Mouse (Mus musculus): ENCODE measurements around the gene Tcf3.
A peak's percentile ranks its signal among the peaks of the same experiment; 100 is the strongest.

The Tcf3 gene

GRCm38 (mm10) chr10:80406684-80407501 lies 26.6 kb downstream of the Tcf3 start, which contains the start of gene Uqcr11:
Gene Uqcr11 (minus strand): TSS chr10:80406830.
- DNase-seq: peak; percentile 95

- DNase-seq: no peak
Measured at GRCm38 (mm10) chr10:80405481-80406173, 27.8 kb downstream of the Tcf3 start.

- peak; percentile 63 for DNase-seq
Measured at GRCm38 (mm10) chr10:80403044-80403692, 30.3 kb downstream of the Tcf3 start.

GRCm38 (mm10) chr10:80400704-80401161 lies 32.7 kb downstream of the Tcf3 start:
- no peak for DNase-seq

DNA sequence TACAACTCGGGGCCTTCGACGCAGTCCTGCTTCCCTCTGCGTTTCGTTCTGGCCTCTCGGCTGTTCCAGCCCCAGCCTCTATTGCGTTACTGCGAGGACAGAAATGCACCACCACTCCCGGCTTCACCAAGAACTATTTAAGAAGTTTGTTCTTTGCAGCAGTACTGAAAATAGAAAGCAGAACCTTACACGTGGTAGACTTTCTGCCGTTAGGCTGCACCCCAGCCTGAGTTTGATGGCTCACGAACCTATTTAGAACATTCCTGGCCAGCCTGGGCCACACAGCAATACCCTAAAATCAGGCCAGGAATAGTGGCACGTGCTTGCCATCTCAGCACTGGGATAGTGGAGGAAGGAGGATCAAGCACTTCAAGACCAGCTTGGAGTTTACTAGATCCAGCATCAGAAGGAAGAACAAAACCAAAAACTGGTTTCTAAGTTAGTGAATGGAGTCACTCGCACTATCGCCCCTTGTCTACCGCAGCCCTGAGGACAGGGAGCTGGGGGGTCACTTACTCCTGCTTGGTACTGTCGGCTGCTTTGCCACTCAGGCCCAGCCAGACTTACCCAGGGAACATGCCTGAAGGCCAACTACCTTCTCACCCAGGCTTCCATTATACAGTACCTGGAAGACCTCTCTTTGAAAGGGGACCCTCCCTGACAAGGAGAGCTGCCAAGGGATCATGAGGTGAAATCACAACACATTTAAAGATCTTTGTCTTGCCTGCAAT lies 33.3 kb downstream of the Tcf3 start:
- no peak for DNase-seq

DNA sequence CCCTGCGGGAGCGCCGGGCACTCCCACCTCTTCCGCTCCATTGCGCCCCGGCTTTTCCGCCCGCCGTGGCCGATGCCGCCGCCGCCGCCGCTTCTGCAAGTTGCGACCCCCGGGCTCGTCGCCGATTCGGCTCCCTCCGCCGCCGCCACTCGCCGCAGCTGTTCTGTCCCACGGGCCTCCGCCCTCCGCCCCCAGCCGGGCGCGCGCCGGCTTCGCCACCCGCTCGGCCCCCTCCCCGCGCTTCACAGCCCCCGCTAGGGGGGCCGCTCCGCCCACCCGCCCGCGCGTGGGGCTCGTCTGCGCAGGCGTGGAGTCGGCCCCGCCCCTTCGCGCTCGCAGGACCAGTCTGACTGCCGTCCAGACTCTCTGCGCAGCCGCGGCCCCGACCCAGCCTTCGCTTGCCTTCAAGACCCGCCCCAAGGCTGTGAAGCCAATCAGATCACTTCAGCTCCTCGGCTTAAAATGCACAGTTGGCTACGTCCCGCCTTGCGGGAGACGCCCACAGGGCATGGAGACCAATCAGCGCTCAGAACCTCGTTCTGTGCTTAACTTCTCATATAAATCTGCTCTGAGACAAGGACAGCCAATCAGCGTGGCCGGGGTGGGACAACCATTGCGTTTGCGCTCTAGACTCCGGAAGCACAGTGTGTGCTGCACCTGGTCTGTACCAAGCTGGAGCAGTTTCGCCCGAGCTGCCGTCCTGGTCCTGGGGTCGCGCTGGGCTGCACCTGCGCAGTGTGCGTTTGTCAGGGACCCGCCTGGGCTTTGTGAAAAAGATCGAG lies 34.1 kb downstream of the Tcf3 start, which contains the start of gene Mbd3:
Gene Mbd3 (minus strand): TSS at position 360 of the 782 bp plus-strand sequence.
- peak; percentile 100 for DNase-seq

GRCm38 (mm10) chr10:80398719-80399190 lies 34.7 kb downstream of the Tcf3 start:
- DNase-seq: peak; percentile 99

DNA sequence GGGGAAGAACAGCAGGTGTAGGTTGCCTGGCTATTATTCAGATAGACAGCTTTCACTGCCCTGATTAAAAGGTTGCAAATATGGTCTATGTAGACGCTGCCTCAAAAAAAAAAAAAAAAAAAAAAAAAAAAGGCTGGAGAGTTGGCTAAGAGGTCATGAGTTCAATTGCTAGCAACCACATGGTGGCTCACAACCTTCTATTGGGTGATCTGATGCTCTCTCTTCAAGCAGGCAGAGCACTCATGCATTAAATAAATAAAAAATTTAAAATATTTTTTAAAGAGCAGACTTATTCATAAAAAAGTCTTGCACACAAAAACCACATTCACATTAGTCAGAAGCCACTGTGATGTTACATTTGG lies 35.3 kb downstream of the Tcf3 start:
- no peak for DNase-seq

- no peak for DNase-seq
Measured at GRCm38 (mm10) chr10:80397524-80398173, 35.8 kb downstream of the Tcf3 start.

- DNase-seq: no peak
Measured at GRCm38 (mm10) chr10:80396822-80397523, 36.5 kb downstream of the Tcf3 start.

DNA sequence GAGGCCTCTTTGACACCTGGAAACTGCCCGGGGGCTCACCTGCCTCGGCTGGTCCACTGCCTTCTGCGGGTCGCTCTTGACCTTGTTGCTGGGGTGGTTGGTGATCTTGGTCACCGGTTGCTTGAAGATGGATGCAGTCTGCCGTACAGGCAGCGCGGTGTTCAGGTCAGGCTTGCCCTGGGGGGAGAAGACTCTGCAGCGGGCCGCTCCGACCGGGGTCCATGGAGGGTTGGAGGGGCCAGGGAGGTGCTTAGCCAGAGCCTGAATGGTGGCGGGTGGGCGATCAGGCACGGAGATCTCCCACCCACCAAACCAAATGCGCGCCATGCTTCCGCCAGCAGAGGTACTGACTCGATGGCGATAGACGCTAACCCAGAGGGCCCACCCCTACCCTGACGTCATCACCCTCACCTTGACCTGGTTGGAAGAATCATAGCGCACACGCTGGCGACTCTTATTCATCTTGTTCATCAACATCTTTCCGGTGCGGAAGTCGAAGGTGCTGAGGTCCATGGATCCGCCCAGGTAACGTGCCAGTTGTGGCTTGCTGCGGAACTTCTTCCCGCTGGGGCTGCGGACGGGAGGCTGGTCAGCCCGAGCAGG lies 38.3 kb downstream of the Tcf3 start:
- no peak for DNase-seq

DNA sequence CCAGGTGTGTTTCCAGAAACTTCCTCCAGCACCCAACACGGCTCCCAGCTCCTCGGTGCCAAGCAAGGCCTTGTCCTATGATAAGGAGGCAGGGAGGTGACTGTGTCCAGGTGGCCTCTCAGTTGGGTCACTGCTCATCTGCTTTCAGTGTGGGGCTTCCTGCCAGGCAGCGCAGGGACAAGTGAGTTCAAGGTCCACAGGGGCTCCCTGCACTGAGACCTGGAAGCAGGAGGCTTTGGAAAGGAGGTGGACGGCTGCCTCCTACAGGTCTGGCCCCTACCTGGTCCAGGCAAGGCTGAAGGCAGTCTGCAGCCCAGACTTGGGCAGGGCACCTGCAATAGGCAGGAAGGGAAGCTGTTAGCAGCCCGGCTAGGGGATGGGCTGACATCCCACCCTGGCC lies 40.8 kb downstream of the Tcf3 start:
- DNase-seq: peak; percentile 66

- no peak for DNase-seq
Measured at GRCm38 (mm10) chr10:80390697-80391096, 42.8 kb downstream of the Tcf3 start.

DNA sequence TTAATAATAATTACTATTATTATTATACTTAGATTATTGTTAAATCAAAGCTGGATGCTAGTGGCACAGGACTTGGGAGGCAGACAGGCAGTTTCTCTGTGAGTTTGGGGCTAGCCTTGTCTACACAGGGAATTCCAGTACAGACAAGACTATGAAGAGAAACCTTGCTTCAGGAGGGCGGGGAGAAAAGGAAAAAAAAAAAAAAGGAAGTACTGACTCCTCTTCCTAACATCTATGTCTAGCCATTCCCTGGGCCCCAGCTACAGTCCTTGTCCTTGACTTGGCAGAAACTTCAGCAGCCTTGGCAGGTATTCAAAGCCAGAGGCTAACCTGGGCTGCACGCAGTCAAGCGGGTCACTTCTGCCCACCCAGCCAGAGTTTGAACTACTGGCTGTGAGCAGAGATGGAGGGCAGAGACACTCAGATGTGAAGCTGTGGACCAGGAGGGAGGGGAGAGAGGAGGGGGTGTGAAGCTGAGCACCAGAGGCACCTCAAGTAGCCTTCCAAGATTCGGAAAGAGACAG lies 44.2 kb downstream of the Tcf3 start:
- no peak for DNase-seq

DNA sequence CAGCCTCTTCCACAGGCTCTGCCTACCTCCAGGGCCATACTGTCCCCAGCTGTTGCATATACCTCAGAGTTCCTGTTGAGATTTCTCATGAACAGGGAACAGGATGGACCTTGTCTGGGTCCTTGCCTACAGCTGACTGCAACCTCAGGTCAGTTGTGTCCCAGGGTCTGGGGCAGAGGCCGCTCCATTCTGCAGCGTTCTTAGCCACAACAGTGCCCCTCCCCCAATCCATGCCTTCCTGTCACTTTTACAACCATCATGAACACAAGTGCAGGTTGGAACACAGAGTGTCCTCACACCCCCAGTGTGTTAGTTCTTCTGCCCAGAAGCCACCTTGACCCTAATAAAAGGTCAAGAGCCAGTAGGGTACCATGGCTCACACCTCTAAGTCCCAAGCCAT lies 44.7 kb downstream of the Tcf3 start:
- DNase-seq: no peak

DNA sequence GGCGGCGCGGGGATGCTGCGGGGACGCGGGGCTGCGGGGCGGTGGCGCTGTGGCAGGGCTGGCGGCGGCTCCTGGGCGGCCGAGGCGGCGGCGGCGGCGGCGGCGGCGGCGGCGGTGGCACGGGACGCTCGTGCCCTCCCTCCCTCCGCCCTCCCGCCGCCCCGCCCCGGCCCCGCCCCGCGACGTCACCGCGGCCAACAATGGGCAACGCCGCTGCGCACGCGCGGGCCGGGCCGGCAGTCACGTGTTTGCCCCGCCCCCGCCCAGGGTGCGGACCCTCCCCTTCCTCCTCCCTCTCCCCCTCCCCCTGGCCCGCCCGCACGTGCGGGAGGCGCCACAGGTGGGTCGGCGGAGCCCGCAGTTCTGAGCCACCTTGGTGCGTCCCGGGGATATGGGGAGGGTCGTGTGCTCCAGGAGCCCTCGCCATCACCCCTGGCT lies 45.9 kb downstream of the Tcf3 start, which contains the start of gene Mex3d:
Gene Mex3d (minus strand): TSS at position 138 of the 438 bp plus-strand sequence.
- peak; percentile 95 for DNase-seq

GRCm38 (mm10) chr10:80386735-80387471 lies 46.5 kb downstream of the Tcf3 start:
- DNase-seq: no peak

GRCm38 (mm10) chr10:80385811-80386734 lies 47.4 kb downstream of the Tcf3 start:
- DNase-seq: peak; percentile 55

Data from kidney, postnatal 14 days (tissue).